Comparison of ENCODE assay signal across 8 mouse cellular contexts in genomic region chr1:42491644-42492277, GRCm38 (mm10).
DNase-seq lines count a peak whose midpoint lies in the region; ATAC-seq and TF ChIP-seq lines count a peak whose summit lies in the region.

No protein-coding gene starts in this region.

- ATAC-seq in forebrain, postnatal 0 days = peak; percentile 52
- ATAC-seq in neural tube, embryonic 15.5 days (ENCODE audit: low FRiP score) = peak; percentile 48

- peak overlapping the region; percentile 44; the same call in 1 of the 2 replicates for H3K9ac ChIP-seq in ES-Bruce4 (ENCODE audit: low read depth, poor library complexity, severe bottlenecking)
- H3K9ac ChIP-seq in forebrain, postnatal 0 days = peak overlapping the region; percentile 54
- peak overlapping the region; percentile 42 for H3K9ac ChIP-seq in neural tube, embryonic 15.5 days (replicated peaks)

- WGBS in forebrain, postnatal 0 days = 3% methylated on average over 35 of the region's 35 CpGs
- WGBS in neural tube, embryonic 15.5 days = under 1% methylated on average over 35 of the region's 35 CpGs

- no peak for TF ChIP-seq EP300 in ES-Bruce4 (IDR thresholded peaks at IDR 0.05; ENCODE audit: insufficient read depth, low read depth, low read length)

- peak overlapping the region; percentile 80 for H3K4me2 ChIP-seq in forebrain, postnatal 0 days (ENCODE audit: low read depth)
- H3K4me2 ChIP-seq in neural tube, embryonic 15.5 days = peak overlapping the region; percentile 64

- no peaks in the 10 kb centered on the region for H3K36me3 ChIP-seq in ES-Bruce4 (ENCODE audit: control insufficient read depth, insufficient read depth, low read length, poor library complexity, severe bottlenecking)
- no peaks in the 10 kb centered on the region for H3K36me3 ChIP-seq in forebrain, postnatal 0 days (ENCODE audit: insufficient read depth)
- H3K36me3 ChIP-seq in neural tube, embryonic 15.5 days = no peaks in the 10 kb centered on the region

- no peaks in the 10 kb centered on the region for H3K9me3 ChIP-seq in ES-Bruce4 (replicated peaks; ENCODE audit: control insufficient read depth, insufficient read depth, low read length, poor library complexity, severe bottlenecking)
- no peaks in the 10 kb centered on the region for H3K9me3 ChIP-seq in forebrain, postnatal 0 days (ENCODE audit: low read length)
- no peaks in the 10 kb centered on the region for H3K9me3 ChIP-seq in neural tube, embryonic 15.5 days (replicated peaks)

- no peaks in the 10 kb centered on the region for H3K4me1 ChIP-seq in ES-Bruce4 (ENCODE audit: control insufficient read depth, insufficient read depth, low read length)
- peaks cover 7% of the 10 kb centered on the region; the same call in 1 of the 2 replicates for H3K4me1 ChIP-seq in forebrain, postnatal 0 days (ENCODE audit: insufficient read depth)
- peaks cover 15% of the 10 kb centered on the region for H3K4me1 ChIP-seq in neural tube, embryonic 15.5 days

- no peak overlapping the region for H3K27ac ChIP-seq in ES-Bruce4 (ENCODE audit: insufficient read depth, low read length)
- H3K27ac ChIP-seq in forebrain, postnatal 0 days (ENCODE audit: low read depth, low read length) = no peak overlapping the region
- H3K27ac ChIP-seq in neural tube, embryonic 15.5 days (replicated peaks) = no peak overlapping the region

- DNase-seq in cerebellum, postnatal 14 days = peak; percentile 13 to 26
- no peak for DNase-seq in cerebellum, adult 11 months
- DNase-seq in forebrain, postnatal 0 days = no peak
- peak; percentile 34 to 55 for DNase-seq in kidney, postnatal 4 days
- no peak for DNase-seq in c-Kit-positive CD71-positive TER-119-positive erythroid progenitor cells, embryonic 14.5 days (ENCODE audit: low spot score)
- no peak for DNase-seq in spleen, postnatal 4 days (ENCODE audit: low spot score in 2 of 2)

- no peak for TF ChIP-seq CTCF in ES-Bruce4 (IDR thresholded peaks at IDR 0.05; ENCODE audit: low read depth, low read length)
- no peak for TF ChIP-seq CTCF in forebrain, postnatal 0 days (IDR thresholded peaks at IDR 0.05; ENCODE audit: low read depth)

- peak overlapping the region; percentile 51 for H3K4me3 ChIP-seq in ES-Bruce4 (ENCODE audit: low read depth, low read length)
- peak overlapping the region; percentile 34 for H3K4me3 ChIP-seq in forebrain, postnatal 0 days (ENCODE audit: low read depth, low read length)
- peak overlapping the region; percentile 38 for H3K4me3 ChIP-seq in neural tube, embryonic 15.5 days (replicated peaks)

- TF ChIP-seq POLR2A in ES-Bruce4 (IDR thresholded peaks at IDR 0.05; ENCODE audit: insufficient read depth, low read length) = no peak

- H3K27me3 ChIP-seq in ES-Bruce4 (ENCODE audit: control insufficient read depth, insufficient read depth, low read length, poor library complexity, severe bottlenecking) = 0 out of 2 replicates have a peak, but pooled peaks cover 2% of the 10 kb centered on the region
- no peaks in the 10 kb centered on the region for H3K27me3 ChIP-seq in forebrain, postnatal 0 days (ENCODE audit: insufficient read depth, low read length)
- no peaks in the 10 kb centered on the region for H3K27me3 ChIP-seq in neural tube, embryonic 15.5 days (replicated peaks)

Comparison
In these comparisons a context has a peak if more than half of its experiments do, and no peak if none do; other contexts are left out.
1. DNase-seq: peak in cerebellum, postnatal 14 days (2 of 2) and kidney, postnatal 4 days (2 of 2); none in cerebellum, adult 11 months (single experiment), forebrain, postnatal 0 days (single experiment), c-Kit-positive CD71-positive TER-119-positive erythroid progenitor cells, embryonic 14.5 days (single experiment) and spleen, postnatal 4 days (0 of 2).
2. Peak in every context shown above with its lines, with median percentiles within 50 percentile points of each other: H3K4me3 ChIP-seq and H3K9ac ChIP-seq.